Mouse (Mus musculus) T-cell, adult 2 months (primary cell): ENCODE results near the gene Fhad1.

Experiments used
- DNase-seq: peaks from one replicate; pipeline ENCODE4 v3.0.0; 2022; ENCODE audit warnings: low spot score

The Fhad1 gene

GRCm38 (mm10) chr4:141881289-141881914 lies 133.5 kb downstream of the Fhad1 start:
- DNase-seq, result no peak

- no peak for DNase-seq
Measured at GRCm38 (mm10) chr4:141879875-141880274, 135.0 kb downstream of the Fhad1 start.

DNA sequence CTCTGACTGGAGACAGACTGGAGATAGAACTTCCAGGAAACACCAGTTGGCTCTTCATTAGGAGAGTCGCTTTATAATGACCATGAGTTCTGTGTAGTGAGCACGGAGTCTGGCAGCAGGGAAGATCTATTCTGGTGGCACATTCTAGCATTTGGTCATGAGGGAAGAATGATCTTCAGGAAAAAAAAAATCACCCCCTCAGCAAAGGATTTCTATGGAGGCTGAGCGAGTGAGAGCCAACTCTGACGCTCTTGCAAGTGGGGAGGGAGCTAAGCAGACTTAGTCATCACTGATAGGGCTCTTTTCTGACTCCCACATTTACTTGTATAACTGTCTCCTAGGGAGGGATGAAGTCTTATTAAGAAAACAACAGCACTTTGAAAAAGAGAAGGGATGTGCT lies 135.8 kb downstream of the Fhad1 start:
- no peak for DNase-seq

DNA sequence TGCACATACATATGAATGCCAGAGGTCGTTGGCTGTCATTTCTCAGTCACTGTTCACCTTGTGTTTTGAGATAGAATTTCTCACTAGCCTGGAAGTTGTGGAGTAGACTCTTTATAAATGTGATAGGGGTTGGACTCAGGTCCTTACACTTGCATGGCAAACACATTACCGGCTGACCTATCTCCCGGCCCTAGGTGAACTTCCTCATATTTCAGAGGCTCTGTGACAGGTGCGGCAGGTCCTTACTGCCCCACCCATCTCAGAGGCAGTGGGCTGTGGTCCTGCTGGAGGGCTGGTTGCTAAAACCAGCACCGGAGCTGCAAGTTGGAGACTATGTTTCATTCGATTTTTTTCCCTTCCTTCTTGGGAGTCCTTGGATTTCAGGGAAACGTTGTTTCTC lies 136.3 kb downstream of the Fhad1 start:
- no peak for DNase-seq

DNA sequence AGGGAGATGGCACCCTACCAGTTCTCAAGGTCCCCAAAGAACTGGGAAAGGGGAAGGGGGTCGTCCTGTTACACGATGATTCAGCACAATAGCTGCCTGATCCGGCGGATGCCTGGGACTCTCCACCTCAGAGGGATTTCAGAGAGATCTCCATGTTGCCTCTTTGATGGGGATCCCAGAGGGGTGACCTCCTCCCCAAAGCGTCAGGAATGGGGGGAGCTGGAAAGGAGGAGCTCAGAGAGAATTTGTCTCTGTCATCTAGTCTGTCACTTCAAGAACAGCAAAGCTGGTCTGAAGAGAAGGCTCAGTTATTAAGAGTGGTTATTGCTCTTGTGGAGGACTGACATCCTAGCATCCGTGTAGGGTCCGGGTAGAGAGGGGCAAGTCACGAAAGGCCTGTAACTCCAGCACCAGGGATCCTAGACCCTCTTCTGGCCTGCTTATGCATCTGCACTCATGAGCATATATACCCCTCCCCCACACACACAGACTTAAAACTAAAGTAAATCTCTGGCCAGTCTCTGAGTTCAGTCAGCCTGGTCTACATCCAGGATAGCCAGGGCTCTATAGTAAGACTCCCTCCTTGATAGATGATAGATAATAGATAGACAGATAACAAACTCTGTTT lies 139.3 kb downstream of the Fhad1 start:
- DNase-seq, result no peak

GRCm38 (mm10) chr4:141874601-141875460 lies 140.1 kb downstream of the Fhad1 start, which contains the start of gene Efhd2:
Gene Efhd2 (minus strand): TSS chr4:141874920.
- peak; percentile 71 for DNase-seq

DNA sequence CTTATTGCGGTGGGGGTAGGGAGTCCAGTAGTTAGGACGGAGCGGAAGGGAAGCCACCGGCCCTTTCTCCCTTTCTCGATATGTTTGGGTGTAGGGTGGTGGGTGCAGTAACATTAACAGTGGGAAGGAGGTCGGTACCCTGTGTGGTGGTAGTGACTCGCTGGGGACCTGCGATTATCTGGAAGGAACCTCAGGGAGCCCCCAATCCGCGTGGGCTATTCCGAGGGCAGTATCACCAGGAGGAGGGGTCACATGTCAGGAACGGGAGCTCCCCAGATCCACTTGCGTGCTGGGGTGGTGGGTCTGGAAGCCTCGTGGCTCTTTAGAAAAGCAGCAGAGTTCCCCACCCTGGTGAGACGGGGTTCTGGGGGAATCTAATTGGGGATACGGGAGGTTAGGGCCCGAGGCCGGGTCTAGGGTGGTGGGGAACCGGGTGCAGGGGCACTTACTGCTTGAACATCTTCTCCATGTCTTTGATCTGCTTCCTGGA lies 140.7 kb downstream of the Fhad1 start:
- peak; percentile 8 for DNase-seq

- no peak for DNase-seq
Measured at GRCm38 (mm10) chr4:141872977-141873376, 141.9 kb downstream of the Fhad1 start.

- no peak for DNase-seq
Measured at GRCm38 (mm10) chr4:141871909-141872308, 143.0 kb downstream of the Fhad1 start.

DNA sequence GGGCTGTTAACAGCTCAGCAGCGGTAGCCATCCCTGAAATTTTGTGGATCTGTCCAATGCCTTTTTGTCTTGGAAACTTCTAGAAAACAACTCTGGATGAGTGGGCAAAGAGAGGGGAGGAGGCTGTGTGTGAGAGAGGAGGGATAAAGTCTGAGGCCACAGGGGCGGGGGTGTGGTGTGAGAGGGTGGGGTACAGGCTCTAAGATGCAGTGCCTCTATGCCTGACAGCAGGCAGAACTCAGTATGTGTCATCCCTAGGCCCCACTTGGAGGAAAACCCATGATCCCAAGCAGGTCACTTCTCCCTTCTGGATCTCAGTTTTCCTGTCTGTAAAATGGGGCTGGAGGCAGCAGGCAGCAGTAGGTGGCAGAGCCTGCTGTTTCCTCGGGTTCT lies 143.6 kb downstream of the Fhad1 start:
- no peak for DNase-seq

DNA sequence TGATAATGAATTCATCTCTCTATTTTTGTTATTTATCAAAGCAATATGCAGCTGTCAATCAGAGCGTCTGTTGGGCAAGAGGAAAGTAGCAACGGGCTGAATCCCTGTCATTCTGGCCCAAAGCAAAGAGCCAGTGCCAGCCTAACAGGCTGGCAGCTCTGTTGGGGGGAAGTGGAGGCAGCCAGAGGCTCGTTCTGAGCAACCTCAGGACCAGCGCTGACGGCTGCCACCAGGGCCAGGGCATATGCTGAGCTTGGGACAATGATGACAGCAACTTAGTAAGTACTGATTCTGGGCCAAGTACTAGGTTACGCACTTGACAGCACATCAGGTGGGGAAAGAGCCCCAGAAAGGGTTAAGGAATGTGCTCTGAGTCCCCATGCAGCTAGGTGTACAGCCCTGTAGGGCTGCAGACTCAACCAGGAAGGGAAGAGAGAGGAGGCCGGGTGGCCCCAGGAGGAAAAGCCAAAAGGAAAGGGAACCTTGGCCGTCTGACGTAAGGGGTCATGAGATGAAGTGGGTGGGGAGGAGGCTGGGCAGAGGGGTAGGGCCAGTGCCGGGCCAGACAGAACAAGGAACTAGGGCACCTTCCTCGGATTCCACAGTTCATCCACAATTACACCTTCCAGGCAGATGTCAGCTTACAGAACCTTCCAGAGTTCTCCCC lies 144.1 kb downstream of the Fhad1 start:
- no peak for DNase-seq

DNA sequence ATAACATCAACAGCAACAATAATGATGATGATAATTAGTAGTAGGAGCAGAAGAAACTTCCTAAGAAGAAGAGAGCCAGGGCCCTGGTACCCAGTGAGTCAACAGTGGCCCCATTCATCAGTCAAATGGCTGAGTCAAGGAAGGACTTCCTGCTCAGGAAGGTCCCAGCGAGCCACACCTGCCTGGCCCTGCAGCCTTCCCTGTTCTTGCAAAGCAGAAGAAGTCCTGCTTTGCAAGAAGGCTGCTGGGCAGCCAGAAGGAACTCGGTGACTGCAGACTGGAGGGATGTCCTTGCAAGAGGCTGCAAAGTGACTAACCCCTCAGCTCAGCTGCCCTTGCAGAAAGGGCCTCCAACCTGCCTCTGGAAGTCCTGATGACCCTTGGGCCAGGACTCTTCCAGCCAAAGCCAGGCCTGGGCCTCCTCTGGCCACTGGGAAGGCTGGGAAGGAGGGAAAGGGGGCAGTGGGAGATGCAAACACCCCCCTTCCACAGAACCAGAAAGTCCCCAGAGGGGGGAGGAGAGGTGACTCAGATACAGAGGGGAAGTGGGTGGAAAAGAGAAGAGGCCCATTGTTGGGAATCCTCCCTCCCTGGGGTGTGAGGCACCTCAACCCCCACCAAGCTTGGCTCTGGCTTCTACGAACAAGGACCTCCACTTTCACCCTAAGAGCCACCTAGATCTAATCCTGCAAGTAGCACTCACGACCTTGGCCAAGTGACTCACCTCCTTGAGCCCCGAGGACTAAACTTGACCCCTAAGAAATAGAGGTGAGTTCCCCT lies 145.3 kb downstream of the Fhad1 start:
- DNase-seq, result no peak

DNA sequence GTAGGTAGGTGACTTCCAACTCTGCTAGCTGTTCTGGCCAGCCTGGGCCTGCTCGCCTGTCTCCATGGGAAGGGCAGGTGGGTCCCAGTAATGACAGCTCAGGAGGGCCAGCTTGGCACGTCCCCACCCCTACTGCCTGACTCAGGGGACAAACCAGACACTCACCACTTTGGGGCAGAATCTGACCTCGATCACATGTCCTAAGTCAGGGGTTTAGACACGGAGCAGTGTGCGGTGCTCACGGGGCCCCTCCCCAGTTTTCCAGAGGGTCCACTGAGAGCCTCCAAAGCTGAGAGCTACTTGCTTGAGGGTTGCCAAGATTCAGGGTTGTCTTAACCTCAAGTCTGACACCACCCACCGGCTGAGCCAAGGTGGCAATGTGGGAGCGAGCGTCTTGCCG lies 146.8 kb downstream of the Fhad1 start:
- no peak for DNase-seq

DNA sequence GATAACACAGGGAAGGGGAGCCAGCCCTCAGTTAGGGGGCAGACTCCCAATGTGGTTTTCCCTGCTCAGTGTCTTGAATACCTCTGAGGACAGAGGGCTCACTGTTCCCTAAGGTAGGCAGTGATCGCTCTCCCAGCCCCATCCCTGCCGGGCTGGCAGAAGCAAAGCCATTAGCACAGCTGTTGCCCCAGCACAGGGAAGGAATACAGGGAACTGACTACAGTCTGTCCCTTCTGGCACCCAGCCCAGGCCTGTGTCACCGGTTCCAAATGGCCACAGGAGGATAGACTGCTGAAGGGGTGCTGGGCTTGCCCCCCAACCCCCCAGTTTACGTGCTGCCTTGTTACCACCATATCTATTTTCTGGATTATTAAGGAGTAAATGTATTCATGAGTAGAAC lies 147.4 kb downstream of the Fhad1 start:
- no peak for DNase-seq

DNA sequence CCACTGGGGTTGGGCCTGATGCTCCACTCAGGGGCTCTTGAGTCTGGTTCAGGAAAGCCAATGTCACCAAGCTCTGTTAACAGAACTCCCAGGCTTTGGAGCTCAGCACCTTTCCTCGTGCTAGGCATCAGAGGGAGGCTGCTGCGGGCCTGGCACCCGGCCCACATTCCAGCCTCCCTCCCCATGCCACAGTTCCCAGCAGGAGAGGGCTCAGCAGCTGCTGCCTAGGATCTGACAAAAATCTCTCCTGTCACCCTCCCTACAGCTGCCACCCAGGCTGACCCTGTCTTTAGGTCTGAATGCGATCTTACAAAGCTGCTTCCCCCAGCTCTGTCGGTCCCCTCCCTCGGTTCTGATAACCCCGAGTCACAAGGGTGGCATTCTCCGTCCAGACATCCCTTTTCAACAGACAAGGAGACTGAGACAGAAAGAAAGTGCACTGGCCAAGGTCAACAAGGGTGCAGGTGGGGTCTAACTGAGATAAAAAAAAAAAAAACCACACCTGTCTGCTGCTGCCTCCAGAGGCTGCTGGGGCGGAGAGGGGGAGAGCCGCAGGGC lies 147.9 kb downstream of the Fhad1 start:
- DNase-seq, result no peak

DNA sequence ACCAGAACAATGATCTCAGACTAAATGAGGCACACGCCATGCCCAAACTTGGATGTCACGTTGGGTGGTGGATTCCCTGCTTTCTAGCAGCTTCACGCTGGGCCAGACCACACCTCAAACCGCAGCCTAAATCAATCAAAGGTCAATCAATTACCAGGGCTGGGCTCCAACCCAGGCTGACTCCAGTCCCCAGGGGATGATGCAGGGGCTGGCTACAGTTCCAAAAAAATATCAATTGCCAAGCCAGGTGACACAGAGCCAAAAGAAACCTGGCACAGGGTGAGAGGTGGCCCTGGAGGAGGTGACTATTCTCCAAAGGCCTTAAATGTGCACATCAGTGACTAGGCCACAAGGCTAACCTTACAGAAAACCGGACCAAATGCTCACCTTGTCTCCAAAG lies 149.3 kb downstream of the Fhad1 start:
- DNase-seq, result no peak

GRCm38 (mm10) chr4:141865006-141865405 lies 149.9 kb downstream of the Fhad1 start:
- DNase-seq, result no peak

- DNase-seq, result no peak
Measured at GRCm38 (mm10) chr4:141864506-141864905, 150.4 kb downstream of the Fhad1 start.

GRCm38 (mm10) chr4:141863726-141864280 lies 151.1 kb downstream of the Fhad1 start:
- peak; percentile 12 for DNase-seq

DNA sequence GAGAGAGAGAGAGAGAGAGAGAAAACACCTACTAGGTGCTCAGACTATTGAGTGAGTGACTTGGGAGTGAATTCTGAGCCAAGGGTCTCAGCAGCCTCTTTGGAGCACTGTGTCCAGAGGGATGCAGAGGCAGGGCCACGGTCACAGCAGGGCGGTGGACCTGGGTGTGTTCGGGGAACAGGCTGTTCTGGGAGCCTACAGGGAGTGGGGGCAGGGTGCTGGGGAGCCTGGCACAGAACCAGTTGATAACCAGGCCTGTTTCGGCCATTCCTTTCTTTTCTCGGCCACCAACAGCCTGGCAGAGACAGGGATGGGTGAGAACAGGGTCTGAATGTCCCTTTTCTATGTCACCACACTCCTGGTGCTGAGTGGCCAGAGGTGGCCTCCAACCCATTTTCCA lies 152.0 kb downstream of the Fhad1 start:
- no peak for DNase-seq
